Mouse (Mus musculus) hindbrain, embryonic 16.5 days (tissue): Measurements from ENCODE around the gene Cd99l2. TPM values are rescaled to one million over a fixed set of nuclear protein-coding genes. Genes with fewer than 3 reads are reported as not detected.

ENCODE experiments used
- ATAC-seq: fragments of 200-750 bp; cut with Nextera tagmentation; 2 replicates; pipeline ENCODE4 v1.8.0; 2017; ENCODE audit warnings: moderate TSS enrichment, moderate library complexity
- H3K27ac ChIP-seq: fragments of 300-500 bp; sonication (generic); 2 replicates; pipeline ENCODE4 v1.5.1; 2014; ENCODE audit warnings: low read depth, mild to moderate bottlenecking, control low read depth, low read length, moderate library complexity
- H3K27me3 ChIP-seq: fragments of 300-500 bp; sonication (generic); replicated peaks from 2 replicates; pipeline ENCODE4 v1.6.1; 2014; ENCODE audit warnings: low read length; ENCODE audit not compliant: control insufficient read depth, insufficient read depth
- H3K36me3 ChIP-seq: fragments of 300-500 bp; sonication (generic); 2 replicates; pipeline ENCODE4 v1.6.1; 2014; ENCODE audit warnings: mild to moderate bottlenecking, low read length, moderate library complexity, mixed read lengths; ENCODE audit not compliant: control insufficient read depth, insufficient read depth
- H3K4me1 ChIP-seq: fragments of 300-500 bp; sonication (generic); 2 replicates; pipeline ENCODE4 v1.6.1; 2014; ENCODE audit warnings: low read depth, low read length; ENCODE audit not compliant: control insufficient read depth, insufficient read depth
- H3K4me2 ChIP-seq: fragments of 300-500 bp; sonication (generic); 2 replicates; pipeline ENCODE4 v1.6.1; 2014; ENCODE audit warnings: mild to moderate bottlenecking, low read length, control low read depth, moderate library complexity
- H3K4me3 ChIP-seq: fragments of 300-500 bp; sonication (generic); 2 replicates; pipeline ENCODE4 v1.5.1; 2014; ENCODE audit warnings: mild to moderate bottlenecking, low read length, control low read depth, moderate library complexity
- H3K9ac ChIP-seq: fragments of 300-500 bp; sonication (generic); 2 replicates; pipeline ENCODE4 v1.6.1; 2014; ENCODE audit warnings: low read depth, mild to moderate bottlenecking, control low read depth, low read length, moderate library complexity
- H3K9me3 ChIP-seq: fragments of 300-500 bp; sonication (generic); 2 replicates; pipeline ENCODE4 v1.6.1; 2014; ENCODE audit warnings: mild to moderate bottlenecking, low read length, moderate library complexity; ENCODE audit not compliant: control insufficient read depth
- WGBS: fragments of 180-500 bp; shearing (Covaris S2); extraction: QIAGEN DNeasy Blood & Tissue Kit; methylation state at CpG from one replicate; pipeline ENCODE4 v1.1.7; 2014; 5-methylcytosine and 5-hydroxymethylcytosine counted together
- polyA plus RNA-seq: library from polyadenylated mRNA; unstranded; fragments of >200 nt; fragmentation: Nextera tagmentation; extraction: Ambion mirVana; gene quantifications from 2 replicates; pipeline ENCODE4 v1.2.1, GENCODE M21; 2015

Gene Cd99l2
- 90.7 and 103 TPM in 2 replicates for polyA plus RNA-seq

GRCm38 (mm10) chrX:71492634-71493278, at the start of gene Cd99l2:
Gene Cd99l2 (minus strand): TSS chrX:71492849.
- peak; percentile 97 for ATAC-seq
- Histone ChIP-seq H3K4me3 (peak within 1 kb of the TSS; percentile 51), H3K9ac (peak within 1 kb of the TSS; percentile 73), H3K36me3 (no peaks in the 10 kb centered on the region), H3K27me3 (no peaks in the 10 kb centered on the region), H3K4me1 (no peaks in the 10 kb centered on the region; the same call in 1 of the 2 replicates), H3K9me3 (no peaks in the 10 kb centered on the region), H3K4me2 (peak within 1 kb of the TSS; percentile 77), H3K27ac (peak within 1 kb of the TSS; percentile 87)
- 20% methylated on average over 19 of the region's 23 CpGs for WGBS

- no peak overlapping the region for H3K27ac ChIP-seq
- 76% methylated on average over 7 of the region's 7 CpGs for WGBS
- H3K36me3 ChIP-seq: no peaks in the 10 kb centered on the region
- H3K4me3 ChIP-seq: no peak overlapping the region
- no peak overlapping the region for H3K4me2 ChIP-seq
- H3K4me1 ChIP-seq: no peaks in the 10 kb centered on the region
- no peak overlapping the region for H3K9ac ChIP-seq
- ATAC-seq: no peak
- no peaks in the 10 kb centered on the region for H3K9me3 ChIP-seq
- H3K27me3 ChIP-seq: no peaks in the 10 kb centered on the region
Observed at GRCm38 (mm10) chrX:71540821-71541510, 48.3 kb upstream of the Cd99l2 start.

GRCm38 (mm10) chrX:71537791-71538190, 45.1 kb upstream of the Cd99l2 start:
- ATAC-seq: no peak
- Histone ChIP-seq H3K36me3 (no peaks in the 10 kb centered on the region), H3K27me3 (no peaks in the 10 kb centered on the region), H3K4me2 (no peak overlapping the region), H3K4me1 (no peaks in the 10 kb centered on the region), H3K9ac (no peak overlapping the region), H3K4me3 (no peak overlapping the region), H3K27ac (no peak overlapping the region), H3K9me3 (no peaks in the 10 kb centered on the region)
- 83% methylated on average over 2 of the region's 2 CpGs for WGBS

GRCm38 (mm10) chrX:71534102-71534501, 41.5 kb upstream of the Cd99l2 start:
- no peaks in the 10 kb centered on the region for H3K27me3 ChIP-seq
- H3K27ac ChIP-seq: no peak overlapping the region
- H3K4me3 ChIP-seq: no peak overlapping the region
- no peak overlapping the region for H3K4me2 ChIP-seq
- no peaks in the 10 kb centered on the region for H3K36me3 ChIP-seq
- H3K9me3 ChIP-seq: no peaks in the 10 kb centered on the region
- 83% methylated on average over 5 of the region's 5 CpGs for WGBS
- H3K4me1 ChIP-seq: no peaks in the 10 kb centered on the region
- no peak overlapping the region for H3K9ac ChIP-seq
- ATAC-seq: no peak

GRCm38 (mm10) chrX:71532635-71533034, 40.0 kb upstream of the Cd99l2 start:
- Histone ChIP-seq H3K9ac (no peak overlapping the region), H3K36me3 (no peaks in the 10 kb centered on the region), H3K4me1 (no peaks in the 10 kb centered on the region; the same call in 1 of the 2 replicates), H3K27ac (no peak overlapping the region), H3K9me3 (no peaks in the 10 kb centered on the region), H3K4me2 (no peak overlapping the region), H3K27me3 (no peaks in the 10 kb centered on the region), H3K4me3 (no peak overlapping the region)
- 70% methylated on average over 3 of the region's 3 CpGs for WGBS
- no peak for ATAC-seq

- Histone ChIP-seq H3K27me3 (no peaks in the 10 kb centered on the region), H3K4me1 (no peaks in the 10 kb centered on the region; the same call in 1 of the 2 replicates), H3K4me2 (no peak overlapping the region), H3K27ac (no peak overlapping the region), H3K4me3 (no peak overlapping the region), H3K9me3 (no peaks in the 10 kb centered on the region), H3K9ac (no peak overlapping the region), H3K36me3 (no peaks in the 10 kb centered on the region)
- peak; percentile 92 for ATAC-seq
- WGBS: 17% methylated on average over 6 of the region's 6 CpGs
Observed at GRCm38 (mm10) chrX:71528646-71529045, 36.0 kb upstream of the Cd99l2 start.

- H3K4me1 ChIP-seq: no peaks in the 10 kb centered on the region; the same call in 1 of the 2 replicates
- H3K36me3 ChIP-seq: no peaks in the 10 kb centered on the region
- no peaks in the 10 kb centered on the region for H3K27me3 ChIP-seq
- H3K9me3 ChIP-seq: no peaks in the 10 kb centered on the region
- H3K9ac ChIP-seq: no peak overlapping the region
- no peak overlapping the region for H3K27ac ChIP-seq
- H3K4me3 ChIP-seq: no peak overlapping the region
- H3K4me2 ChIP-seq: no peak overlapping the region
- ATAC-seq: peak; percentile 52; the same call in 1 of the 2 replicates
- 45% methylated on average over 3 of the region's 3 CpGs for WGBS
Observed at GRCm38 (mm10) chrX:71528150-71528549, 35.5 kb upstream of the Cd99l2 start.

GRCm38 (mm10) chrX:71527461-71527860, 34.8 kb upstream of the Cd99l2 start:
- ATAC-seq: no peak
- no peaks in the 10 kb centered on the region for H3K36me3 ChIP-seq
- no peak overlapping the region for H3K27ac ChIP-seq
- no peaks in the 10 kb centered on the region for H3K9me3 ChIP-seq
- H3K4me1 ChIP-seq: no peaks in the 10 kb centered on the region; the same call in 1 of the 2 replicates
- no peak overlapping the region for H3K4me3 ChIP-seq
- WGBS: 82% methylated on average over 1 of the region's 1 CpGs
- H3K27me3 ChIP-seq: no peaks in the 10 kb centered on the region
- H3K9ac ChIP-seq: no peak overlapping the region
- H3K4me2 ChIP-seq: no peak overlapping the region

- 82% methylated on average over 3 of the region's 3 CpGs for WGBS
- H3K9me3 ChIP-seq: no peaks in the 10 kb centered on the region
- no peak overlapping the region for H3K4me3 ChIP-seq
- no peak overlapping the region for H3K4me2 ChIP-seq
- no peak overlapping the region for H3K27ac ChIP-seq
- no peaks in the 10 kb centered on the region; the same call in 1 of the 2 replicates for H3K4me1 ChIP-seq
- H3K27me3 ChIP-seq: no peaks in the 10 kb centered on the region
- H3K9ac ChIP-seq: no peak overlapping the region
- no peak for ATAC-seq
- H3K36me3 ChIP-seq: no peaks in the 10 kb centered on the region
Observed at GRCm38 (mm10) chrX:71525593-71526299, 33.1 kb upstream of the Cd99l2 start.
